Mouse (Mus musculus): Measurements from ENCODE around the gene Amigo1.

Amigo1 gene

DNA sequence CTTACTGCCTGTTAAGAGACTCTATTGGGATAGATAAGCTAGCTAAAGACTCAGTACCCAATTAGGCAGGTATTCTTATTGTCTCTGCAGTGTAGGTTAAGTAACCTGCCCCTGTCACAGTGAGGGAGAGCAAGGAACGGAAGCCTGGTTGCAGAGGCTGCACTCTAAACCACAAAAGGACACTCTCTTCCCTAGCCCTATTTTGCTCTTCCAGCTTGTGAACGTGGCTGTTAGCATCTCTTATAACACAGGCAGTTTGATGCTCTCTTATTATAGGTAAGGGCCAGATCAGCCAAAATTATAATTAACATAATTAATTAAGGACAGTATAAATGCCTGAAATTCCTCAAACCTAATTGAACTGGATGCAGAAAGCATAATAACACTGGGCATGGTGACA is 5.6 kb upstream of the Amigo1 start:
- no peak for DNase-seq (ENCODE audit: low spot score)

DNA sequence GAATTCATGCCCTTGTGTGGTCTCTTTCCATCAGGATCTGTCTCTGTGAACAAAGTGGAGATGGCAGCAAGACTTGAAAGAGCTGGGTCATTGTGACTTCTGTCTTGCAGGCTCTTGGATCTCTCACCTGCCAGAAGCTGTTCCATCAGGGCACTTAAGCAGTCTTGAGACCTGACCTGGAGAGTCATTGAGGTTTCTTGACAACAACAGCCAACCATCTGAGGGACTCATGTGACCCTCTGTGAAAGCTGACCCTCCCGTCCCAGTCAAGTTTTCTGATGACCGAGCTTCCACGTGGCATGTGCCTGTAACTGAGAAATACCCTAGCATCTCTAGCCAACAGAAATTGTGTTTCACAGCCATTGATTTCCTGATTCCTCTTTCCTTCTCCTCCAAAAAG is 1.4 kb upstream of the Amigo1 start:
- DNase-seq (ENCODE audit: low spot score), result no peak

DNA sequence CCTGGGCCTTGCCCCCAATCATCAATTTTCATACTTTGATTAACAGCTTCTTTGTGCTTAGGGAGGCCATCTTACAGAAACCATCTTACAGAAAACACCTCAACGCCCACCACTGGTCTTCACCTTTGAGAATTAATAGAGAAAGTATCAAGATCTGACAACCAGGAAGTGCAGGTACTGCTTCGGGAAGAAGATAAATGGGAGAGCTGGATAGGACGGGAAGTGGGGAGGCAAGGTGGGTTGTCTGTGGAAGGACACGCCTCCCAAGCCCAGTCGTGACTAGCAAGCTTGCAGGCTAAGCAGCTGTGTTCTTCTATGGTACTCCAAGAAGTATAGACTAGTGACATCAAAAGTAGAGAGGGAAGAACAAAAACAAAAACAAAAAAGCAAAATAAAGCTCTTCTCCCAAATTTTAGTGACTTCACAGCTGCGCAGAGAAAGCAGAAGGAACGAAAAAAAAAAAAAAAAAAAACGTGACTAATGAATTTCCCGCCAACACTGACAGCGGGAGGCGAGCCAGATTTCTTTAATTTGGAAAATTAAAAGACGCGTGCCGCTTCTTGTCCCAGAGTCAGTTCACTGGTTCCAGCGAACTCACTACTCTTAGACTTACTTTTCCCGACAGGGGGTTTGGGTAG is 556 bp upstream of the Amigo1 start:
- DNase-seq (ENCODE audit: low spot score), result no peak

DNA sequence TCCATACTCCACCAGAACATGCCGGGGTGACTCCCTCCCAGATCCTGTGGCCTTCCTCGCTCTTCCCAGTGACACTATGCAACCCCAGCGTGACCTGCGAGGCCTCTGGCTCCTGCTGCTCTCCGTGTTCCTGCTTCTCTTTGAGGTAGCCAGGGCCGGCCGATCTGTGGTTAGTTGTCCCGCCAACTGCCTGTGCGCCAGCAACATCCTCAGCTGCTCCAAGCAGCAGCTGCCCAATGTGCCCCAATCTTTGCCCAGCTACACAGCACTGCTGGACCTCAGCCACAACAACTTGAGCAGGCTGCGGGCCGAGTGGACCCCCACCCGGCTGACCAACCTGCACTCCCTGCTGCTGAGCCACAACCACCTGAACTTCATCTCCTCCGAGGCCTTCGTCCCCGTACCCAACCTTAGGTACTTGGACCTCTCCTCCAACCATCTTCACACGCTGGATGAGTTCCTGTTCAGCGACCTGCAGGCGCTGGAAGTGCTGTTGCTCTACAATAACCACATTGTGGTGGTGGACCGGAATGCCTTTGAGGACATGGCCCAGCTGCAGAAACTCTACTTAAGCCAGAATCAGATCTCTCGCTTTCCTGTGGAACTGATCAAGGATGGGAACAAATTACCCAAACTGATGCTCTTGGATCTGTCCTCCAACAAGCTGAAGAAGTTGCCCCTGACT is 1.1 kb downstream of the Amigo1 start:
- DNase-seq (ENCODE audit: low spot score), result no peak

DNA sequence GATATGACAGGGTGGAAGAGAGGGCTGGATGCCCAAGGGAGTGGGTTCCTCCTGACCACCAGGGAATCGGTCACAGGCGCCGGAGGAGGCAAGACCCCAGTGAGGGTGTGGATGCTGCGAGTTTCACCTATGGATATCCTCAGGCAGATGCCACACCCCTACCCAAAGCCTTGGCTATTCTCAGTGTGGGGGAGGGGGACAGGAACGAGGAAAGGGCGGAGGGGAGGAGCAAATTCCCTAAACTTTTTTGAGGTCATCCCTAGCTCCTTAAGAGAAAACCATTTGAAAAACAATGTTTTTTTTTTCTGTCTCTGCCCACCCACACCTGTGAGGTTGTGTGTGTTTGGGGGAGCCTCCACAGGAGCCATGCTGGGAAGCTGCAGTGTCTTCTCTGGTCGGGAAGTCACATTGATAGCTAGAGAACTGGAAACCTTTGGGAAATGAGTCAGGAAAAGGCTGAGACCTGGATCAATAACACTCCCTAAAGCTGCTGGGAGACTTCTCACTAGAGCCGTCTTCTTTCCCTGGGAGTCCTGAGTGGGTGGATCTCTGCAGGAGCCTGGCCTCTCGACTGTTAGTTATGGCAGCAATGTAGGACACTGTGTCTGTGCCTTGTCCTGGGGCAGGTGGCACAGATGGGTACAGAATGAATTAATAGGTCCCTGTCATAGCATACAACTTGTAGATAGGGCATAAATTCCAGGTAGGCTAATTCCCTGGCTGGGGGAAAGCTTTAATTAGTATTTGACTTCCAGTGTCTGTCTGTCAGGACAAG is 2.8 kb downstream of the Amigo1 start:
- DNase-seq (ENCODE audit: low spot score), result no peak

GRCm38 (mm10) chr3:108189897-108190296 is 3.8 kb downstream of the Amigo1 start:
- DNase-seq (ENCODE audit: low spot score), result no peak

- no peak for DNase-seq (ENCODE audit: low spot score)
Observed at GRCm38 (mm10) chr3:108193686-108194085, 7.6 kb downstream of the Amigo1 start.

- DNase-seq (ENCODE audit: low spot score), result no peak
Observed at GRCm38 (mm10) chr3:108195287-108195686, 9.2 kb downstream of the Amigo1 start.

GRCm38 (mm10) chr3:108195941-108196590 is 9.9 kb downstream of the Amigo1 start:
- DNase-seq (ENCODE audit: low spot score), result peak; percentile 75

DNA sequence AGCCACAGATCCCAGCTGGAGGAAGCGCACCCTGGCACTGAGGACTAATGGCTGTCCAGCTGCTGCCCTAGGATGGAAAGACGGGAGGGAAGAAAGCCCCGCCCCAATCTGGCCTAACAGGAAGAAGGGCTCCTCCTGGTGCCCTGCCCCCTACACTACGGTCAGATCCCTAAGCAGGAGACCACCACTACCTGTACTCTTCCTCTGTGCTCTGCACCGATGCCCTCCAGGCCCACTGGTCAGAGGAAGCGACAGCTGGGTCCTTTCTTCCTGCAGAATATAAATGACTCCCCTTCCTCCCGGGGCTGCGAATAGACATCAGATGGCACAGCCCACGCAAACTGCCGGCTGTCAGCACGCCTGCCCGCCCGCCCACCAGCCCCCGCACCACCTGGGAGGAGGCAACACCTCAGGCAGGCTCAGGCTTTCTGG is 10.9 kb downstream of the Amigo1 start:
- DNase-seq (ENCODE audit: low spot score), result peak; percentile 80

- no peak for DNase-seq (ENCODE audit: low spot score)
Observed at GRCm38 (mm10) chr3:108199231-108199630, 13.1 kb downstream of the Amigo1 start.

- DNase-seq (ENCODE audit: low spot score), result peak; percentile 92
Observed at GRCm38 (mm10) chr3:108200329-108201323, 14.5 kb downstream of the Amigo1 start, which contains the start of gene Cyb561d1. Gene Cyb561d1, minus strand, starts transcription at chr3:108201212.

DNA sequence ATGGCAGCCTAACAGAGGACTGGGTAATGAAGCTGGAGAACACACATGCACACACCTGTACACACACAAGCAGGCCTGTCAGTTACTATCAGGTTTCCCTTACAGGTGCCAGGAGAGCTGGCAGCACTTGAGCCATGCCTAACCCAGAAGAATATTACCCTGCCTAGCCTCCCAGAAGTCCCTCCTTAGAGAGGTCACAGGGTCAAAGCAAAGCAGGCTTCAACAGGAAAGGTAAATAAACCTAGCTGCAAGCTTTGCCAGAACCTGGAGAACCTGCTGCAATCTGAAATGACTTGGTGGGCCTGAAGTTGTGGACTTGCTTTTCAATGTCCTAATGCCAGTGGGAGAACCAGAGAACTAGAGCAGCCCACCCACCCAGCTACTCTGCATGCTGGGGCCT is 16.4 kb downstream of the Amigo1 start:
- DNase-seq (ENCODE audit: low spot score), result no peak

DNA sequence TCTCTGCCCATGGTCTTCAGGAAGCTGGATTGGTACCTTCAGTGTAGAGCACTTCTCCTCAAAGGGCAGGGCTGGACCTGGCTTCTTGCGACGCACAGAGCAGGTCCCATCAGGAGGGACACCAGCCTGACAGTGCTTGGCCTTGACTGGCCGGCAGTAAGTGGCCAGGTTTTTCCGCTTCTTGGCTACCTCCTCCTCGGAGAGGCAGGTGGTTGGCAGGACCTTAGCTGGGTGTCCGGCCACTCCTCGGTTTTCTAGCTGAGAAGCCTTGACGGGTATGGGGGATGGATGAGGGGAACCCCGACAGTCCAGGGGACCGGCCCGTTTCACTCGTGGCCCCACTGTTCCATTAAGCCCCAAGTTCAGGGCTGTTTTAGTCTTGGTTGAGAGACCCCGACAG is 17.1 kb downstream of the Amigo1 start:
- no peak for DNase-seq (ENCODE audit: low spot score)

GRCm38 (mm10) chr3:108203621-108204325 is 17.6 kb downstream of the Amigo1 start:
- DNase-seq (ENCODE audit: low spot score), result peak; percentile 90

- no peak for DNase-seq (ENCODE audit: low spot score)
Observed at GRCm38 (mm10) chr3:108204470-108204869, 18.3 kb downstream of the Amigo1 start.

DNA sequence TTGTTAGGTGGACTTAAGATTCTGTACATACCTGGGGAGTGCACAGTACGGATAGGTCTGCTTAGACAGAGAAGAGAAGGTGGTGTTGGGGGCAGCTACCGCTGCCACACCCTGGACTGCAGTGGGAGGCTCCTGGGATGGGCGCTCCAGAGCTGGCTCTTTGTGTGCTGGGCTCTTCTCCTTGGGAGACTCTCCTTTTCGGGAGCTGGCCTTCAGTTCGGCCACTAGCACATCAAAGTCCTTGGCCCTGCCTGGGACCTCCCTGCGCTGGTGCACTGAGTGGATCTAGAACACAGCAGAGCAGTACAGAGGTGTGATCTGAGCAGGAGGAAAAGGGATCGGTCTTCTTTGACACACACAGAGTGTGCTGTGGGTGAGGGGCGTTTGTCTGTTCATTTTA is 19.5 kb downstream of the Amigo1 start:
- no peak for DNase-seq (ENCODE audit: low spot score)

DNA sequence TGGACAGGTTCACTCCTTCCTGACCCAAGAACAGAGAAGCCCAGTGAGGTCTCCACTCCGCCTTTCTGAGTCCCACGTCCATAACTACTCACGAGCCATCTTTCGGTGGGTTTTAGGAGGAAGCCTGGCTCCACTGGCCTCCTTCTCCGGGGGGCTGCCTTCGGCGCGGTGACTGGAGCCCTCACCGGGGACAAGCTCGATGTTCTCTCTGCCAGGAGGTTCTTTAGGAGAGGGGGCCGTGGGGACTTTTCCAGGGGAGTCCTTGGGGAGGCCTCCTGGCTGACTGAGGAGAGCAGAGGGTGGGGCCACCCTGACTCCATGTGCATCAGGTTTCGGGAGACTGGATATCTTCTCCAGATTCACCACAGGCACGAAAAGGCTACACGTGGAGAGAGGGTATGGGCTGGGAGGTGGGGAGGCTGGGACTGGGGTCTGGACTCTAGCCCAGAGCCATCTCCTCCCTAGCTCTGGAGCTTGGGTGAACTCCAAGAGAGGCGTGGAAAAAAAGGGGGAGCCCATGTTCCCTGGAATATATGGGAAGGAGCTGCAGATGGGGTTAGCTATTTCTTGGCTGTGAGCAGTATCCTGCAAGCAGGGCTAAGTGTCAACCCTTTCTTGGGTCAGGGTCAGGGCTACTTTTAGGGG is 20.7 kb downstream of the Amigo1 start:
- DNase-seq (ENCODE audit: low spot score), result no peak

- no peak for DNase-seq (ENCODE audit: low spot score)
Observed at GRCm38 (mm10) chr3:108209001-108209400, 22.9 kb downstream of the Amigo1 start.

DNA sequence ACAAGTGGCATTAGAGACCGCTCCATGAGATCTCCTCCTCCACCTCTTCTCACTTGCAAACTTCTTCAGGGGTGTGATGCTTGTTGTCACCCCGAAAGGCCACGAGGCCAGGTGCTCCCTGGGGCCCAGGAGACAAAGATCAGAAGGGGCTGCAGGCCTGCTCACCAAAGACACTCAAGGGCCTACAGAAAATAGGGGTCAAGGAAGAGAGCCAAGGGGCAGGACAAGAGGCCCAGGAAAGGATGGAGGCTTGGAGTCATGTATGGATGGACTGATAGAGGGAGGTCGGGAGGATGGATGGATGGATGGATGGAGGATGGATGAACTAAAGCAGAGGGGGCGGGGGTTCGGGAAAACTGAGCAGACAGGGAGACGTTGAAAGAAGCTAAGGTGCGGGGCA is 23.4 kb downstream of the Amigo1 start:
- no peak for DNase-seq (ENCODE audit: low spot score)

Measured in layer of hippocampus, adult 11-12 months (tissue).